Mouse (Mus musculus) testis, adult 2 months (tissue): ENCODE data around the gene Fam163b. TPM values are rescaled to one million over a fixed set of nuclear protein-coding genes. Genes with fewer than 3 reads are reported as not detected.
A peak's percentile ranks its signal among the peaks of the same experiment; 100 is the strongest.

Experiments
- H3K27ac ChIP-seq: fragments of 200-500 bp; 2 replicates; pipeline ENCODE4 v1.5.1; 2012; ENCODE audit warnings: low read depth, low read length; ENCODE audit not compliant: control insufficient read depth, insufficient read depth
- H3K27me3 ChIP-seq: fragments of 200-500 bp; 2 replicates; pipeline ENCODE4 v1.6.1; 2012; ENCODE audit warnings: mild to moderate bottlenecking, low read length, moderate library complexity; ENCODE audit not compliant: control insufficient read depth, insufficient read depth
- H3K36me3 ChIP-seq: fragments of 200-500 bp; 2 replicates; pipeline ENCODE4 v1.6.1; 2012; ENCODE audit warnings: mild to moderate bottlenecking, low read length; ENCODE audit not compliant: control insufficient read depth, insufficient read depth
- H3K4me1 ChIP-seq: fragments of 200-500 bp; 2 replicates; pipeline ENCODE4 v1.6.1; 2012; ENCODE audit warnings: low read length; ENCODE audit not compliant: control insufficient read depth, insufficient read depth
- H3K4me3 ChIP-seq: fragments of 200-500 bp; 2 replicates; pipeline ENCODE4 v1.5.1; 2012; ENCODE audit warnings: low read depth, mild to moderate bottlenecking, low read length, moderate library complexity, mixed read lengths; ENCODE audit not compliant: control insufficient read depth
- CTCF ChIP-seq: fragments of 200-500 bp; IDR thresholded peaks from 2 replicates; pipeline ENCODE4 v1.5.1; 2012; ENCODE audit warnings: low read depth, mild to moderate bottlenecking, inconsistent platforms, low read length, moderate library complexity; ENCODE audit not compliant: control insufficient read depth, insufficient read depth, insufficient replicate concordance
- POLR2A ChIP-seq: fragments of 200-500 bp; IDR thresholded peaks from 2 replicates; pipeline ENCODE4 v1.6.1; 2012; ENCODE audit warnings: low read depth, mild to moderate bottlenecking, inconsistent platforms, low read length, moderate library complexity; ENCODE audit not compliant: control insufficient read depth
- polyA plus RNA-seq: library from polyadenylated mRNA; depleted of rRNA; stranded (reverse); fragments of >200 nt; gene quantifications from 2 replicates; pipeline ENCODE4 v1.2.3, GENCODE M21; 2012

Gene Fam163b
- polyA plus RNA-seq, 1 experiment, result 0.54 TPM

DNA sequence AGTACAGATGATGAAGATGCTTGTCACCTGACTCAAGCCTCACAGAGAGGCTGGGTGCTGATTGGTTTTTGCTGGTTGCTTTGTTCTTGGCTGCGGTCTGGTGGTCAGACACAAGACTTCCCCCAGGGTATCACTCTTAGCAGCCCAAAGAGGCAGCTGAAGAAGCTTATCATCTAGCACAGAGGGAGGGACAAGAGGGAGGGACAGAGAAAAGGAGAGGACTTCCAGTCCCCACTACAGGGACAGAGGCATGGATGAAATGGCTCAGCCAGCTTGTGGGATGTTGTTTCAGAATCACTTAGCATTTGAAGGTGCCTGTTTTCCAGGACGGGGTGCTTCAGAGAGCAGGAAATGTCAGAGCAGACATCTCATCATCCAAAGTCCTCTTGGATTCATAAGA lies 64.0 kb downstream of the Fam163b start:
- H3K4me3 ChIP-seq, result no peak overlapping the region
- no peaks in the 10 kb centered on the region for H3K27me3 ChIP-seq
- no peak for TF ChIP-seq POLR2A
- TF ChIP-seq CTCF, result no peak
- H3K4me1 ChIP-seq, result peaks cover 2% of the 10 kb centered on the region; the same call in 1 of the 2 replicates
- no peaks in the 10 kb centered on the region for H3K36me3 ChIP-seq
- H3K27ac ChIP-seq, result no peak overlapping the region

DNA sequence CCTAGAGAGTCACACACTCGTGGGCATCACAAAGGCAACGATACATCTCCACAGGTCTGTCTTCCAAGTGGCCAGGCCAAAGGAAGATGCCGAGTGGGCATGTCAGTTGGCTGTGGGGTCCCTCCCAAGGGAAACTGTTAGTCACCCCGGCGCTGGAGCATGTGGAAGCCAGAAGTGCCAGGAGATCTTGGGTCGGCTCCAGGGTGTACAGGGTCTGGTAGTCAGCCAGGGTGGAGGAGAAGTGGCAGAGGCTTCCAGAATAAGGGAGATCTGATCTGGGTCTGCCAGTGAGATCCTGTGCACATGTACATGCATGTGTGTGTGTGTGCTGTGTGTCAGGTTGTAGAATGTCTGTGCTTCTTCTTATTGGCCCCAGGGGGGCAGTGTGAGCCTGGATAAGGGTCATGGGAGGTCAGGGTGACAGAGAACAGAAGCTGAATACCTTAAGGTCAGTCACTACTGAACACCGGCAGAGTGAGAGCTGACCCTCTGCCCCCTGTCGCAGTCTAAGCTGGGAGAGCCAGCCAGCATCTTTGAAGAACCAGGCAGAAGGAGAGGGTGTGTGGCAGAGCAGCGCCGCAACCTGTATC lies 64.5 kb downstream of the Fam163b start:
- no peak for TF ChIP-seq CTCF
- TF ChIP-seq POLR2A, result no peak
- H3K36me3 ChIP-seq, result no peaks in the 10 kb centered on the region
- no peaks in the 10 kb centered on the region for H3K27me3 ChIP-seq
- peaks cover 6% of the 10 kb centered on the region for H3K4me1 ChIP-seq
- H3K4me3 ChIP-seq, result no peak overlapping the region
- H3K27ac ChIP-seq, result no peak overlapping the region

DNA sequence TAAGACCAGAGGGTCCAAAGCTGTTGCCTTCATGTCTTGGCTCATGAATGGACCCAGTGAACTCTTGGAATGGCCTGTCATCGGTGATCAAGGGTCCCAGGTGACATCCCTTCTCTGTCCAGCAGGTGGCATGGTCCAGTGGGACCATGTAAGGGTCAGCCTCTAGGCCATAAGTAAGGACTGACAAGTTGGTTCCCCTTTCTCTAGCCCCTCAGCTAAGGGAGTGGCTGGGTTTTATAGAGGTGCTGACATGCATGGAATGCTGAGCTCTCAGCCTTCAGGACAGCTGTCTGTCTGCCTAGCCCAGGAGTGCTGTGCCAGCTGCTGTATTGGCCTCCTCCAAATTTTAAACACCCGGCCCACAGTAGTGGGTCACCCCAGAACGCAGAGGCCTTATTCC lies 66.8 kb downstream of the Fam163b start:
- Histone ChIP-seq H3K4me1 (peaks cover 11% of the 10 kb centered on the region), H3K27ac (no peak overlapping the region), H3K4me3 (no peak overlapping the region), H3K36me3 (no peaks in the 10 kb centered on the region), H3K27me3 (no peaks in the 10 kb centered on the region)
- TF ChIP-seq POLR2A, result no peak
- peak; percentile 52; the same call in 1 of the 2 replicates for TF ChIP-seq CTCF

DNA sequence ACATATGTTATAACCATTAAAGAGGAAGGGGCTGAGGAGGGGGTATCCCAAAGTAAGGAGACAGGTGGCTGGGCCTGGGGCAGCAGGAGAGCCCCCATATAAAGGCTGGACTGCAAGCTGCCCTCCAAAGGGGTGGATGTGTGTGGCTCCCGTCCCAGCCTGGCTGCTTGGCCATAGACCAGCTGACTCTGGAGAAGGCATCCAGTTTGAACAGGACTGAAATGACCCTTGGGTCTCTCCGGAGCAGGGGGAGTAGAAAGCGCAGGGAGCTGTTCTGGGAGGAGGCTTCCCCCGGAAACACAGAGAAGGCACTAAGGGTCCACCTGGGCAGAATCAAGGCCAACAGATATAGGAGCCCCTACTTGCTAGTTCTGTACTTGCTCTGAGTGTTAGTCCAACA lies 67.5 kb downstream of the Fam163b start:
- Histone ChIP-seq H3K36me3 (no peaks in the 10 kb centered on the region), H3K27ac (no peak overlapping the region), H3K4me1 (peaks cover 11% of the 10 kb centered on the region), H3K27me3 (no peaks in the 10 kb centered on the region), H3K4me3 (no peak overlapping the region)
- TF ChIP-seq CTCF (no peak), POLR2A (no peak)

DNA sequence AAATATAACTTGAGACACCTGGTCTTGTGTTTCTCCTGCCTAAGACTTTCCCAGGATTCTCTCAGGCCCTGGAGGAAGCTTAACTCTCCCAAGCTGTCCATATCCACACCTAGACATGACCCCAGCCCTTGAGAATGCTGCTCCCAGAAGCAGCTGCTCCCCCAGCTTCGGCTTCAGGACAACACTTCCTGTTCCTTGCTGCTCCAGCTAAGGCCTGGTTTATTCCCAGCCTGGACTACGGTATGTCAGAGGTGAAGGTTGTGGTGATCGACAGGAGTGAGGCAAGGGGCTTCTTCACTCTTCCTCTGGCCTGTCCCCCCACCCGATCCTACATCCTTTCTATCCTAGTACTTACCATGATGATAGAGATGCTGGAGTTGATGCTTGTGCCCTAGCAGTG lies 68.9 kb downstream of the Fam163b start:
- Histone ChIP-seq H3K4me3 (no peak overlapping the region), H3K27ac (no peak overlapping the region), H3K27me3 (no peaks in the 10 kb centered on the region), H3K4me1 (peaks cover 13% of the 10 kb centered on the region), H3K36me3 (no peaks in the 10 kb centered on the region)
- no peak for TF ChIP-seq CTCF
- no peak for TF ChIP-seq POLR2A

DNA sequence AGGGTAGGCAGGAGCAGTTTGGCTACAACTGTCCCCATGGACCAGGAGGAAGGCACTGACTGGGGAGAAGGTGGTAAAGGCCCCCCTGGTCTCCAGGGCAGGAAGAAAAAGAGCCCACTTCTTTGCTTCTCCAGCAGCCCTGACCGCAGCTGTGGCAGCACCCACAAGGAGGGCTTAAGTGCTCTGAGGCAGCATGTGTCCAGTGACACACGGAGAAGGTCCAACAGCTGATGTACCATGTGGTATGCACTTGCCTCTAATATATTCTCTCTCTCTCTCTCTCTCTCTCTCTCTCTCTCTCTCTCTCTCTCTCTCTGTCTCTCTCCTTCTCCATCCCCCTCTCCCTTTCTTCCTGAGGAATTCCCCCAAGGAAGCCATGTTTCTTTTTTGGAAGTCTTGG lies 70.3 kb downstream of the Fam163b start, which contains the start of gene Mymk:
Gene Mymk (minus strand): TSS at position 202 of the 400 bp plus-strand sequence.
- H3K4me1 ChIP-seq, result peaks cover 13% of the 10 kb centered on the region
- TF ChIP-seq CTCF, result no peak
- TF ChIP-seq POLR2A, result no peak
- H3K4me3 ChIP-seq, result no peak within 1 kb of the TSS
- no peaks in the 10 kb centered on the region for H3K27me3 ChIP-seq
- H3K27ac ChIP-seq, result no peak within 1 kb of the TSS
- no peaks in the 10 kb centered on the region for H3K36me3 ChIP-seq

DNA sequence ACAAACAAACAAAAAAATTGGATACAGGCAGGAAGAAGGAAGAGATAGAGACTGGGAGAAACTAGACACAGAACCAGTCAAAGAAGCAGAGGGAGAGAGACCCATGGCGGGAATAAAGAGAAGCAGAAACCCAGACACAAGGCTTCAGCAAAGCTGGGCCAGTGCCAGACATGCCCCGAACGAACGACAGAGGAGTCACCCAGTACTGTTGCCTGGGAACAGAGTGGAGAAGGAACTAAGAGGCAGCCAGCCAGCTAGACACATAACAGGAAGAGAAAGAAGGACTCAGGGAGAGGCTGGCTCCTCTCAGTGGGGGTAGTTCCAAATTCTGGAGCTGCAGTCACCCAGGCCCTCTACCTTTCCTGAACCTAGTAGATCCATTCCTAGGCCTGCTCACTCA lies 71.2 kb downstream of the Fam163b start:
- Histone ChIP-seq H3K36me3 (no peaks in the 10 kb centered on the region), H3K27ac (no peak overlapping the region), H3K27me3 (no peaks in the 10 kb centered on the region), H3K4me3 (no peak overlapping the region), H3K4me1 (peaks cover 13% of the 10 kb centered on the region)
- no peak for TF ChIP-seq CTCF
- no peak for TF ChIP-seq POLR2A
